Mouse (Mus musculus) myocyte (in vitro differentiated cells): ENCODE measurements at regions not wholly inside any gene's neighbourhood (a gene's known extent, or its start where the extent isn't known, plus 50 kb on each side); places are given as distances from the start of the nearest gene placed in this dataset.
A peak's percentile ranks its signal among the peaks of the same experiment; 100 is the strongest.

Experiments
- H3K27me3 ChIP-seq: one replicate; pipeline ENCODE4 v1.6.1; 2011; ENCODE audit not compliant: control insufficient read depth, insufficient read depth, insufficient read length
- H3K36me3 ChIP-seq: one replicate; pipeline ENCODE4 v1.6.1; 2011; ENCODE audit not compliant: control insufficient read depth, insufficient read depth
- H3K4me2 ChIP-seq: one replicate; pipeline ENCODE4 v1.6.1; 2011; ENCODE audit warnings: low read depth, control low read depth
- H3K4me3 ChIP-seq: one replicate; pipeline ENCODE4 v1.5.1; 2011; ENCODE audit warnings: mild to moderate bottlenecking, control low read depth, moderate library complexity
- H3K79me2 ChIP-seq: one replicate; pipeline ENCODE4 v1.6.1; 2011; ENCODE audit not compliant: control insufficient read depth, insufficient read depth
- H3ac ChIP-seq: one replicate; pipeline ENCODE4 v1.6.1; 2011; ENCODE audit not compliant: control insufficient read depth, insufficient read length
- CEBPB ChIP-seq: IDR thresholded peaks from 2 replicates; pipeline ENCODE4 v1.6.1; 2011; ENCODE audit warnings: mild to moderate bottlenecking, moderate library complexity; ENCODE audit not compliant: poor library complexity, insufficient read depth, severe bottlenecking
- E2F4 ChIP-seq: IDR thresholded peaks from one replicate; pipeline ENCODE4 v1.6.1; 2011; ENCODE audit warnings: mild to moderate bottlenecking, control low read depth, moderate library complexity; ENCODE audit not compliant: insufficient read depth
- MAX ChIP-seq: IDR thresholded peaks from one replicate; pipeline ENCODE4 v1.6.1; 2011; ENCODE audit warnings: low read depth, mild to moderate bottlenecking, control low read depth
- MYOD1 ChIP-seq, 3 experiments: IDR thresholded peaks; one replicate each; pipeline ENCODE4 v1.6.1; 2011; ENCODE audit warnings: control low read depth in 2 of 3, low read depth in 2 of 3, mild to moderate bottlenecking in 2 of 3, moderate library complexity in 1 of 3; ENCODE audit not compliant: insufficient read length in 2 of 3, control insufficient read depth in 1 of 3
- MYOG ChIP-seq, 3 experiments: IDR thresholded peaks; one replicate each; pipeline ENCODE4 v1.6.1; 2011; ENCODE audit warnings: control low read depth in 2 of 3, low read depth in 2 of 3, mild to moderate bottlenecking in 2 of 3; ENCODE audit not compliant: insufficient read length in 2 of 3, control insufficient read depth in 1 of 3, insufficient read depth in 1 of 3
- POLR2A ChIP-seq: IDR thresholded peaks from one replicate; pipeline ENCODE4 v1.6.1; 2011; ENCODE audit warnings: low read depth, mild to moderate bottlenecking, control low read depth, moderate library complexity; ENCODE audit not compliant: insufficient read length
- POLR2AphosphoS2 ChIP-seq: IDR thresholded peaks from one replicate; pipeline ENCODE4 v1.6.1; 2011; ENCODE audit warnings: low read depth, control low read depth; ENCODE audit not compliant: insufficient read length
- REST ChIP-seq: IDR thresholded peaks from one replicate; pipeline ENCODE4 v1.6.1; 2011; ENCODE audit warnings: mild to moderate bottlenecking, control low read depth, moderate library complexity; ENCODE audit not compliant: insufficient read depth, insufficient read length
- SRF ChIP-seq: IDR thresholded peaks from one replicate; pipeline ENCODE4 v1.6.1; 2011; ENCODE audit warnings: low read depth; ENCODE audit not compliant: control insufficient read depth, insufficient read length
- TCF12 ChIP-seq: IDR thresholded peaks from one replicate; pipeline ENCODE4 v1.6.1; 2011; ENCODE audit warnings: mild to moderate bottlenecking, control low read depth; ENCODE audit not compliant: poor library complexity, insufficient read depth, severe bottlenecking
- TCF3 ChIP-seq: IDR thresholded peaks from one replicate; pipeline ENCODE4 v1.6.1; 2011; ENCODE audit warnings: low read depth, control low read depth; ENCODE audit not compliant: insufficient read length
- USF1 ChIP-seq: IDR thresholded peaks from one replicate; pipeline ENCODE4 v1.6.1; 2011; ENCODE audit warnings: low read depth, mild to moderate bottlenecking, control low read depth, moderate library complexity

- Histone ChIP-seq H3K4me3 (no peak overlapping the region), H3ac (no peak overlapping the region), H3K27me3 (no peaks in the 10 kb centered on the region), H3K79me2 (no peaks in the 10 kb centered on the region), H3K36me3 (no peaks in the 10 kb centered on the region), H3K4me2 (no peak overlapping the region)
- no peak for TF ChIP-seq POLR2AphosphoS2
Measured at GRCm38 (mm10) chr5:118361853-118362406, 116.9 kb downstream of the 2410131K14Rik start.

GRCm38 (mm10) chr5:118362738-118363137 is 117.7 kb downstream of the 2410131K14Rik start:
- Histone ChIP-seq H3K79me2 (no peaks in the 10 kb centered on the region), H3K4me3 (no peak overlapping the region), H3K36me3 (no peaks in the 10 kb centered on the region), H3K27me3 (no peaks in the 10 kb centered on the region), H3K4me2 (no peak overlapping the region), H3ac (no peak overlapping the region)
- TF ChIP-seq MAX (no peak), MYOG (IDR thresholded peaks at IDR 0.05; ENCODE audit: control insufficient read depth in 1 of 3, insufficient read depth in 1 of 3, insufficient read length in 2 of 3, low read depth in 2 of 3) (no peak), MYOD1 (IDR thresholded peaks at IDR 0.05; ENCODE audit: control insufficient read depth in 1 of 3, insufficient read length in 2 of 3, low read depth in 2 of 3) (no peak), CEBPB (no peak), SRF (no peak), TCF12 (no peak), USF1 (no peak), E2F4 (no peak), TCF3 (no peak), REST (no peak), POLR2AphosphoS2 (no peak), POLR2A (no peak)

GRCm38 (mm10) chr5:118363154-118363553 is 118.1 kb downstream of the 2410131K14Rik start:
- no peaks in the 10 kb centered on the region for H3K27me3 ChIP-seq
- no peak overlapping the region for H3K4me2 ChIP-seq
- no peak overlapping the region for H3ac ChIP-seq
- no peak overlapping the region for H3K4me3 ChIP-seq
- H3K36me3 ChIP-seq: no peaks in the 10 kb centered on the region
- TF ChIP-seq MYOD1 (IDR thresholded peaks at IDR 0.05; ENCODE audit: control insufficient read depth in 1 of 3, insufficient read length in 2 of 3, low read depth in 2 of 3): peak in 2 of 3 experiments; percentile 47 to 76
- TF ChIP-seq REST: no peak
- peak in 2 of 3 experiments; percentile 8 to 12 for TF ChIP-seq MYOG (IDR thresholded peaks at IDR 0.05; ENCODE audit: control insufficient read depth in 1 of 3, insufficient read depth in 1 of 3, insufficient read length in 2 of 3, low read depth in 2 of 3)
- H3K79me2 ChIP-seq: no peaks in the 10 kb centered on the region

- no peak overlapping the region for H3K4me2 ChIP-seq
- no peaks in the 10 kb centered on the region for H3K36me3 ChIP-seq
- no peaks in the 10 kb centered on the region for H3K27me3 ChIP-seq
- no peak overlapping the region for H3K4me3 ChIP-seq
- no peaks in the 10 kb centered on the region for H3K79me2 ChIP-seq
- no peak for TF ChIP-seq REST
- no peak for TF ChIP-seq SRF
- no peak for TF ChIP-seq TCF12
- no peak for TF ChIP-seq POLR2A
- TF ChIP-seq E2F4: no peak
- TF ChIP-seq MAX: no peak
- no peak for TF ChIP-seq MYOD1 (IDR thresholded peaks at IDR 0.05; ENCODE audit: control insufficient read depth in 1 of 3, insufficient read length in 2 of 3, low read depth in 2 of 3)
- TF ChIP-seq USF1: no peak
- no peak for TF ChIP-seq CEBPB
- TF ChIP-seq MYOG (IDR thresholded peaks at IDR 0.05; ENCODE audit: control insufficient read depth in 1 of 3, insufficient read depth in 1 of 3, insufficient read length in 2 of 3, low read depth in 2 of 3): no peak
- H3ac ChIP-seq: no peak overlapping the region
Measured at GRCm38 (mm10) chr5:118364646-118365045, 119.6 kb downstream of the 2410131K14Rik start.

GRCm38 (mm10) chr5:118365196-118365595 is 120.2 kb downstream of the 2410131K14Rik start:
- no peak overlapping the region for H3K4me3 ChIP-seq
- H3K36me3 ChIP-seq: no peaks in the 10 kb centered on the region
- no peaks in the 10 kb centered on the region for H3K79me2 ChIP-seq
- TF ChIP-seq POLR2A: no peak
- no peak for TF ChIP-seq SRF
- TF ChIP-seq MAX: no peak
- TF ChIP-seq TCF3: no peak
- no peak for TF ChIP-seq TCF12
- no peak for TF ChIP-seq MYOD1 (IDR thresholded peaks at IDR 0.05; ENCODE audit: control insufficient read depth in 1 of 3, insufficient read length in 2 of 3, low read depth in 2 of 3)
- TF ChIP-seq CEBPB: no peak
- no peak for TF ChIP-seq MYOG (IDR thresholded peaks at IDR 0.05; ENCODE audit: control insufficient read depth in 1 of 3, insufficient read depth in 1 of 3, insufficient read length in 2 of 3, low read depth in 2 of 3)
- TF ChIP-seq POLR2AphosphoS2: no peak
- no peak for TF ChIP-seq REST
- no peak for TF ChIP-seq E2F4
- no peak for TF ChIP-seq USF1
- H3ac ChIP-seq: no peak overlapping the region
- H3K27me3 ChIP-seq: no peaks in the 10 kb centered on the region
- no peak overlapping the region for H3K4me2 ChIP-seq
